Mouse (Mus musculus): Measurements from ENCODE around the gene Spata16.

DNA sequence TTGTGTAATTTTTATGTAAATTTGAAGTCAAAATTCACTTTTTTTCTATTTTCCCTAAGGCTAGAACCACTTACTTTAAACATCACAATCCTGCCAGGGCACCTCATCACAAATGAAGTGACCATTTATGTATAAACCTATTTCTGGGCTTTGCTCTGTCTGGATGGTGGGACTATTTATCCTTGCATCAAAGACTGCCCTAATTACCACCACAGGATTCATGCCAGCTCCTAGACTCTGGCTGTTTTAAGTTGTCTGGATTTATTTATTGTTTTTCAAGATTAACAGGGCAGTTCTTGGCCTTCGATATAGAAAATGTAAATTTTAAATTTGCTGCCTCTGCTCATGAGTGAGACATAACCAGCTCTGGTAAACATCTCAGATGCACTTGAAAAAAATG, 6.7 kb downstream of the Spata16 start:
- TF ChIP-seq CTCF (IDR thresholded peaks at IDR 0.05; ENCODE audit: insufficient read depth, low read depth, low read length) (no peak), POLR2A (IDR thresholded peaks at IDR 0.05; ENCODE audit: insufficient read depth, low read depth, low read length) (no peak)
